Mouse (Mus musculus) lung, adult 18-20 months (tissue): ENCODE data around the gene Gcc1.

Source experiments
- DNase-seq, 2 experiments: peaks; one replicate each; pipeline ENCODE4 v3.0.0; 2022; ENCODE audit warnings: mixed read lengths in 2 of 2

Gene Gcc1

DNA sequence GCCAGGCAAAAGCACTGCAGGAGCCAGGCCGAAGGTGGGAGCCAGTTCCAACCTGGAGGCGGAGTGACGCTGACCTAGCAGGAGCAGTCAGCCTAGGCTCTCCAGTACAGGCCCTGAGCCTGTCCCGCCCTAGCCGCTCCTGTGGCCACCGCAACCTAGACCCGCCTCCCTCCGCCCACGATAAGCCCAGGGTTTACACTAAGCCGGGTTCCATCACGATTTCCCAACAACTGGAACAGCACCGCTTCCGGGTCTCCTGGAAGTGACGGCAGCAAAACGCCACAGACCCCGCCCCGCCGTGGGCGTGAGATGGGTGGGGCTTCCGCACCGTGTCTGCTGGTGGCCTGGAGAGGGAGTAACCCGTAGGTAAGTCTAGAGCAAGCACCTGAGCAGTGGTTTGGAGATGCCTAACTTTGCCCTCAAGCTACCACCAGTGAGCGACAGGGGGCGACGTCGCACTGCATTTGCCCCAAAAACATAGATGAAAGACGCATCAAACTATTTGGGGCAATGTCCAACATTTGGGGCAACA is 6.7 kb downstream of the Gcc1 start:
- DNase-seq: peak; percentile 98

DNA sequence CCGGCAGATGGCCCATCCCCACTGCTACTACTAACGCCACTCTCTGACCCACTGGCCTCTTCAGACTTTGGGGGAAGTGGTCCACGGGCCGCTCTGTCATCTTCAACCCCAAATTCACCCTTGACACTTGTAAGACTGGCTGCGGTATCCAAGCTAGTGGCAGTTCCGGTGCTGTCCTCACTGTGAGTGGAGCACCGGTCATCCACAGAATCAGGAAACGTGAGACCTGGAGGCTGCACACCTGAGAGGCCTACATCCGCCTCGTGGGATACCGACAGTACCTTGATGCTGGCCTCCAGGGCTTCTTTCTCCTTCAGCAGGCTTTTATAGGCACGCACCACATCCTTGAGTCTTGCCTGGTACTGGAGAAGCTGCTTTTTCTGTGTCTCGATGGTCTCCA is 7.3 kb downstream of the Gcc1 start:
- peak in 1 of 2 experiments; percentile 16 for DNase-seq

DNA sequence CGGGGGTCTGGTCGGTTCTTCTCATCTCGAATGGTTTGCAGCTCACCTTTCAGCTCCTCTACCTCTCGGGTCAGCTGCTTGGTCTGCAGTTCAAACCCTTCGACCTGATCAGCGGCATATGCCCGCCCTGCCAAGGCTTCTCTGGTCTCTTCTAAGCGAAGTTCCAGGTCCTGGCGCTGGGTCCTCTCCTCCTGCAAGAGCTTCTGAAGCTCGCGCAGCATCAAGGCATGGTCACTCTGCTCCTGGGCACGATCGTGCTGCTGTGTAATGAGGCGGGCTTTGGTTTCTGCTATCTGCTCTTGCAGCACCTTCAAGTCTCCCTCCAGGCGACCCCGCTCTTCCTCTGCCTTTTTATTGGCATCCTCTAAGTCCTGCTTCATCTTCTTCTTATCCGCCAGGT is 7.8 kb downstream of the Gcc1 start:
- DNase-seq: no peak

DNA sequence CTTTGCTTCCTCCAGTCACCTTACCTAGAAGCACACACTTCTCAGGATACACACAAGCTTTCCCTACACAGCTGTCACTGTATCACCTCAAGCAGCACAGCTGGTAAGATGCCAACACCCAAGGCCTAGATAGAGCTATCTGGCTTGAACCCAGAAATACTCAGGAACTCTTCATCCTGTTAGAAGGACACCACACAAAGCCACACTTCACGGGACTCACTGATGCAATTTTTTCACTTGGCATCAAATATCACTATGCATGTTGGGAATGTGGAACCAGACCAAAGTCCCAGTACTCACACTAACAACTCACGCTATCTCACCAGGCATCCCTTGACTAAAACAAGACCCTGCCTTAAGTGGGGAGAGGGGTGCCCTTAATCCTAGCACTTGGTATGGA is 8.5 kb downstream of the Gcc1 start:
- DNase-seq: peak in 1 of 2 experiments; percentile 5

DNA sequence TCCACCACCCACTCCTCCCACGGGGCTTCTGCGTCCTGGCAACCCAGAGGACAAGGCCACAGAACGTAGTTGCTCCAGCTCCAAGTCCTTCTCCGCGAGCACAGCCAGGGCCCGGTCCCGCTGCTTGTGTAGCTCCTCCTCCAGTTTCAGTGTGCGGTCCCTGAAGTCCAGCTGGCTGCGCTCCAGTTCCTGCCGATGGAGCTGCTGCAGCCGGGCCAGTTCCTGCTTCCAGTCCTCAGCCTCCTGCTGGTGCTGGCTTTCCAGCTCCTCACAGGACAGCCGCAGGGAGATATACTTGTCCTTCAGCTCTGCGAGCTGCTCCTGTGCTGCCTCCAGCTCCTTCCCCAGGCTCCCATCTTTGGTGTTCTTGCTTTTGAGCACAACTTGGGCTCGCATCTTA is 9.7 kb downstream of the Gcc1 start:
- peak; percentile 39 to 47 for DNase-seq

DNA sequence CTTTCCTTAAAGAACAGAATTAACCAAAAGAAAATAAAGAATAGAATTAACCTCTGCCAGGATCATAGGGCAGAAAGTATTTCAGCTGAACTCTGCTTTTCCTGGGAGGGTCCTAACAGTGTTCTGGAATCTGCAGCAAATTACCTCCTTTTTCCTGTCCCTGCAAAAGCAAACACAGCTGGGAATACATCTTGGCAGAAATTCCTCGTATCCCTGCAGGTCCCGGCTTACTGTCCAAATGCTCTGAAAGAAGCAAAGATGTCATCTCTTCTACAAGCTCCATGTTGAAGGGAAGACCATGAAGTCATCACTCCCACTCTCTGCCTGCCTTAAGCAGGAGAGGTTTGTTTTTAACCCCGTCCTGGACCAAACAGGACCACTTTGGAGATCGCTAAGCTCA is 11.2 kb downstream of the Gcc1 start:
- no peak for DNase-seq

DNA sequence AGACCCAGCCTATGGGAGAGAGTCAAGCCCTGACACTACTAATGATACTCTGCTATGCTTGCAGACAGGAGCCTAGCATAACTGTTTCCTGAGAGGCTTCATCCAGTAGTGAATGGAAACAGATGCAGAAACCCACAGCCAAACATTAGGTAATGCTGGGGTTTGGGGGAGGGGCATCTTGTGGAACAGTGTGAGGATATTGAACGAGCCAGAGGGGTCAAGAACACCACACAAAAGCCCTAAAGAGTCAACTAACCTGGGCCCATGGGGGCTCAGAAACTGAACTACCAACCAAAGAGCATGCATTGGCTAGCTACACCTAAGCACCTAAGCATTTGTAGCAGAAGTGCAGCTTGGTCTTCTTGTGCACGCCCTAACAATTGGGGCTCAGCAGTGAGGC is 17.0 kb downstream of the Gcc1 start:
- DNase-seq: no peak

DNA sequence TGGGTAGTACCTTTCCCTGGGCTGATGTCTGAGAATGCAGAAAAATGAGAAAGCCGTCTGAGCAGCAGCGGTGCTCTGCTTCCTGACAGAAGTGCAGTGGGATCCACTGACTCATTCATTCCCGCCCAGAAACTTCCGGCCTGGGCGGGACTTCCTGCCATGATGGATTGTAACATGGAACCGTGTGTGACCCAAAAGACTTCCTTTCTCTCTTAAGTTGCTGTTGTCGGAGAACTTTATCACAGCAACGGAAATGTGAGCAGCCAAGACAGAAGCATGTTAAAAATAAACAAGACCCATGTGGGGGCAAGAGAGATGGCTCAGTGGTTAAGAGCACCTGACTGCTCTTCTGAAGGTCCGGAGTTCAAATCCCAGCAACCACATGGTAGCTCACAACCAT is 18.1 kb downstream of the Gcc1 start:
- DNase-seq: peak in 1 of 2 experiments; percentile 21

DNA sequence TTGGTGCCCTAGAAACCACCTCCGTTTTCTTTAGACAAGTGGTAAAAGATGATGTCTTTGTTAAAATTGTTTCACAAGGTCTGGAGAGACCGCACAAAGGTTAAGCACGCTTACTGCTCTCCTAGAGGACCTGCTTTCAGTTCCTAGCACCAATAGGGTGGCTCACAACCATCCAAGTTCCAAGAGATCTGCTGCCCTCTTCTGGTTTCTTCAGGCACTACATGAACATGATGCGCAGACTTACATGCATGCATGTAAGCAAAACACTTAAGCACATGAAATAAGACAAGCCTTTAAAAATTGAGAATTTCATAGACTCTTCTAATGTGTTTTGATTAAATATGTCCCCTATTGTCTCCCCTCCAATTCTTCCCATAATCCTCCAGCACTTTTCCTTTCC is 28.4 kb downstream of the Gcc1 start:
- DNase-seq: no peak

DNA sequence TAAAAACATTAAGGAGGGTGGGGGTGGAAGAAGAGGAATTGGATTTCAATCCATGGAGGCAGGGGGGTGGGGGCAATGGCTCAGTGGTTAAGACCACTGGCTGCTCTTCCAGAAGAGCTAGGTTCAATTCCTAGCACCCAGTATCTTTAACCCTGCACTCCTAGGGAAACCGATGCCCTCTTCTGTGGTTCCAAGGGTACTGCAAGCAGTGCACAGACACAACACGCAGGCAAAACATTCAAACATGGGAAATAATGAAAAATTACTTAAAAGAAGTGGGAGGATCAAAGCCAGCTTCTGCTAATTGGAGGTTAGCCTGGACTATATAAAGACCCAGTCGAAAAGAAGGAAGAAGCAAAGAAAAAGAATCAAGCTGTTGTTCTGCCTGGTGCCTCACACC is 29.5 kb downstream of the Gcc1 start:
- DNase-seq: no peak

DNA sequence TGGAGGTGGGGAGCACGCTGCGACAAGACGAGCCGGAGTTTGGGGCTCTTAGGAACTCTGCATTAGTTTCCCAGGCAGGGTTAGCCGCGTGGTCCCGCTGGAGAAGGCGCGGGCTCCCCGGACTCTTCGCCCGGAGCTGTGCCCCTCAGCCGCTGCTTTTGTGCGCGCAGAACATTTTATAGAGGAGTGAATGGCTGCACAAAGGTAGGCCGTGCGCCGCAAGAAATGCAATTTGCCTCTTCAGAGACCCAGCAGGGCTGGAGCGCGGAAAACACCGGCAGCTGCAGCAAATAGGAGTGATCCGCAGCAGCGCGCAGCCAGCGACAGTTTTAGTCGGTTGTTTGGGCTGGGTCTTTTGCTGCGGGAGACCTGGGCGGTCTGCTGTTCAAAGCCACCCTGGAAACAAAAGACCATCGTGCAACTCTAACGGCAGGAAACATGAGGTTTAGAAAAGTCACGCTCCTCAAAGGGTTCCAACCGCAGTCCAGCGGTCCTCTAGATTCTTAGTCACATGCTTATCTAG is 30.4 kb downstream of the Gcc1 start, which contains the start of gene Zfp800:
Gene Zfp800, minus strand, starts transcription at position 325 of the 523 bp plus-strand sequence.
- no peak for DNase-seq

DNA sequence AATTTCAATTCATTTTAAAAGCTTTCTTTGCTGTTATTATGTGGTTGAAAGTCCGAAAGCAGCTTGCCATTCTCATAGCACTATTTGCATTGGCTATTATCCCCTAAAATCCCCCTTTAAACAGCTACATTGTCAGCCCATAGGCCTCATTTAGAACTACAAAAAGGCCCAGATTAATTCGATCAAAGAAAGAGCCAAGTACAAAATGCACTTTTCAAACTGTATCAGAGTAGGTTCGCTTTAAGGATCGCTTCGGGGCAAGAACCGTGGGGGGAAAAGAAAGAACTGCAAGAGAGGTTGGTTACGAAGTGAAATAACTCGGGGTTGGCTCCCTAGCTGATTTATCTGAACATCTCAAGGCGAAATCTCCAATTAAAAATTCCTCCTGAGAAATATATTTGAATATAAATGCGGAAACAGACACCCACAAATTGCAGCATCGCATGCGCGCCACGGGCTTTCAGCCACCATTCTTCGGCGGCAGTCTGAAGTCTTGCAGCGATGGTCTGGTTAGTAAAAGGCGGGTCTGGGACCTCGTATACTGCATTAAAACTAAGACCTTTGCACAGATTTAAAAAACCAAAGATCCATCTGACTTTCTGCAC is 31.2 kb downstream of the Gcc1 start:
- DNase-seq: peak in 1 of 2 experiments; percentile 11

DNA sequence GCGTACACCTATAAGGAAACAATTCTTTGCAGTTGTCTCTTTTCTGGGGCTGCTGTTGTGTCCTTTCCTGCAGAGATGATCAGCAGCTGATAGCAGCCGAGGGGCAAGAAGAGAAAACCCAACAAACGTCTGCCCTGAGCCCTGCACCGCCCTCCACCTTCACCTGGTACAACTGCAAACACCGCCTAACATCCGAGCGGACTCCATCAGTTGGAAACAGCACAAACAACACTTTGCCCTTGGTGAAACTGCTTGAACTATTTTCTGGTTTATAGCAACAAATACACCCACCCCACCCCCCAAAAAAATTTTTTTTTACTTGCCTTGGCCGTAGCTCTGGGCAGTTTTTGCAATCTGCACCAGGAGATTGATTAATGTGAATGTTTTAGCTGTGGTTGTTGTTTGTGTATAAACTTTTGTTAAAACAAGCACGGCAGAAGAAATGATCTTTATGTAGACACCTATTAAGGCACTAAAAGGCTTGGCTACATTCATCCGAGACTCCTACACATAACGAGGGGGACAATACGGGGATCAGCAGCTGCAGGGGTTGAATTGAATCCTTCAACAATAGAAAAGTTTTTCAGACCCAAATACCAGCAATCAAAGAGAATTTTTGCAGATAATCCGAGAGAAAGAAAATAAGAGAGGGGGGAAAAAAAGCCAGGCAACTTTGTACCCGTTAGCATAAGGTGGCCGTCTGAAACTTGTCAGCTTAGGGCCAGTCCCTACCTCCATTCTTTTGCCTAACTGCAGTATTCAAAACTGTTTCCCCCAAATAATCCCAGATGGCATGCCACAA is 31.9 kb downstream of the Gcc1 start:
- no peak for DNase-seq

DNA sequence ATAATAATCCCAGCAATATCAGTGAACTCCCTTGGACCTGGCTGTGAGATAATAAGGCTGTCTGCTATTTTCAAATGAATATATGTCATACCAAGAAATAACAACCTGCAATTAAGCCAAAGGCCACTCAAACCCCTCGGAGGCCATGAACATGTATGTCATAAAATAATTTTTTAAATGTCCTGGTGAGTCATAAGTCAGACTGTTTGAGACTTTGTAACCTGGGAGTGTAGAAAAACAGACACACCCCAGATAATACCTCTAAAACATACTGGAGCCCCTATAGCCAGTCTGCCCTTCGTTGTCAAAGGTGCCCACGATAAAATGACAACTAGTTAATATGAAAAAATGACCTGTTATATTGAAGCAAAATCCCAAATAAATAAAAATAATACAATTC is 39.2 kb downstream of the Gcc1 start:
- DNase-seq: no peak

DNA sequence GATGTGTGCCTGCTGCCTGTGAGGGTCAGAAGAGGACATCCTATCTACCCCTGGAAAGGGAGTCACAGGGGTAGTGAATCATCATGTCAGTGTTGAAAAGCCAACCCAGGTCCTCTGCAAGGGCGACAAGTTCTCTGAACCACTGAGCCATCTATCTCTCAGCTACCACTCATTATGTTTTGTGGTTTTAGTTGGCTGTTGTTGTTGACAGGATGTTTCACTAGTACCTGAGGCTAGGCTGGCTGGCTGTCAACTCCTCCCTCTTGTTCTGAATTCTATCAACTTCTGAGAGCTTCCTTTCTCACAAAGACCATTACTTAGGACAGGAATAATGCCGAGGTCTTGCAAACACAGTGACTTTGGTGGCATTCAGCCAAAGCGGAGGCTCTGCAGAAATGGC is 43.0 kb downstream of the Gcc1 start:
- no peak for DNase-seq

DNA sequence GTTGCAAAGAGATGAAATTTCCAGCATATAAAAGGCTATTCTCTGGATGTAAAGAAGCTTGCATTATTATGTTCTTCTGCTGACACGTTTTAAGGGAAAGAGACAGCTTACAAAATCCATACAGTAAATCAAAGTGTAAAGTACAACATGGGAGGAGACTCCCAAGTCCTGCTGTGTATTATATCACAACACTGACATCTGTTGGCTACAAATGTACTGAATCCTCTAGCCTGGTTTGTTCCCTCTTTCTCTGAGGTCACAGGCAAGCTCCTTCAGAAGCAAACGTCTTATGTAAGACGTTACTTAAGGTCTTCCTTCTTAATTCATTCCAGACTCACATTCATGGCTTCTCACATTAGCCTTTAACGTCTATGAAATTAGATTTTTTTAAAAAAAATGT is 46.2 kb downstream of the Gcc1 start:
- no peak for DNase-seq

DNA sequence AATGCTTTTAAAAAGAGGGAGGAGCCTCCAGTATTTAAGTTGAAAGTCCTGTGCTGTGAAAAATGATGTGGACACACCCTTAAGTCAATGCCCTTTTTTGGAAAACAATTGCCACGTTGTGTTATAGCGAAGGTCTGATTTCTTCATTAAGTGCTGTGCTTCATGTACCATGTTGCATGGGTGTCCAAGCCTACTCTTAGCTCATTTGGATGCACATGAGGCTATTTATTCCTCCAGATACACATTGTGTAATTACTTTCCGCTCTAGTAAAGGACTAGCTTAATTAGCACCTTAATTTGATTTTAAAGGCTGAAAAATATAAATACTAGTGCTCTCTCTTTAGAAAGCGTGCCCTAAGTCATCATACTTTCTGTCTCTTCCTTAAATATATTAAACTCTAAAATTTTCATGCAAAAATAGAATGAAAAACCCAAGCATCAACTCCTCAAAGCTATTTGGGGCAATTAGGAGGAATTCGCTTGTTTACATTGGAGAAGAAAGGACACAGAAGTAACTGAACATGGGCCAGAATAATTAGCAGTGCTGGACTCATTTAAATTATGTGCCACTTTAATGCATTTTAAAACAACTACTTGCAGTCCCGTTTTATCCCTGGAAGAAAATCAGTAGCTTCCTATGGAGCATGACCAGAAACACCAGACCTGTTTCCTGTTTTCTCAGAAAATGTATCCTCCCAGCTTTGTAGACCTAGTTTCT is 58.1 kb downstream of the Gcc1 start:
- no peak for DNase-seq

DNA sequence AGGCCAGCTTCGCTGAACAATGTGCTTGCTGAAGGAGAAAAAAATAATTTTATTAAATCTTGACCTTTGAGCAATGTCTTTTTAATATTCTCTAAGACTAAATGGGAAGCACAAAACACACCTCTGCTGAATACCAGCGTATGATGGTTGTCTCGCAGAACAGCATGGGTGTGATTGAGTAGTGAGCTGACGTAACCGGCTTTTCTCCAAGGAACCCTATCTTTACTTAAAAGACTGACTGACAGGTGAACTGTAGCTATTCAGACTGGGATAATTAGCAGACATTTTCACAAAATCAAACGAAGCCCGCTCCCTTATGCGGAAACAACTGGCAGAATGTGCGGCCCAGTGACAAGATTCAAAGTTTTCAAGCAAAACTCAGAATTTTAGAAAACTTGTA is 60.6 kb downstream of the Gcc1 start:
- DNase-seq: no peak
